Mouse (Mus musculus): ENCODE measurements around the gene Unc13b.

DNA sequence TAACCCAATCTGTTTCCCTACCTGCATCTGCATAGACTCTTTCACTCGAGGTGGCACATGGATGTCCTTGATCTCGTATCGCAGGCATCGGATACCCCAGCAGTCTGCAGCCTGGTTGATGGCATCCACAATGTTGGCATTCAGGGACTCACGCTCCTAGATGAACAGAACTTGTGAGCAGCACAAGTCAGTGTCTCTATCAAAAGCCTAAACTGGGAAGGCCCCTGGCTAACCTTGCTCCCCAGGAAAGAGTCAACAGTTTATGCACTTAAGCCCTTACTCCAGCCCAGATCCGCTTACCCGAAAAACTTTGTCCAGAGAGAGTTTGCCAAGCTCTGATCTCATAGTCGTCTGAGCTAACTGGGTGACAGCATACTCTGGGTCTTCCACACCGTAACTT is 29.0 kb upstream of the Unc13b start:
- no peak for TF ChIP-seq GATA1 (IDR thresholded peaks at IDR 0.05; ENCODE audit: borderline replicate concordance, low read length)
- TF ChIP-seq FLI1 (IDR thresholded peaks at IDR 0.05; ENCODE audit: low read length) = no peak
